In genomic region chr15:96882211-96882610, GRCm38 (mm10) we compare ENCODE assay signal across 8 mouse cellular contexts.
"Had no signal": no experiment of that assay in that cellular context is flagged by ENCODE, and none has a peak within 500 bp of the region (broad histone marks: within the 10 kb centered on the region; RNA-seq: fewer than 3 reads in every experiment).

No protein-coding gene starts in this region.

- H3K4me3 ChIP-seq: limb, embryonic 13.5 days; liver, embryonic 12.5 days; midbrain, embryonic 13.5 days had no signal

- H3K9me3 ChIP-seq: limb, embryonic 13.5 days; liver, embryonic 12.5 days; midbrain, embryonic 13.5 days had no signal

- H3K4me2 ChIP-seq: liver, embryonic 12.5 days; midbrain, embryonic 13.5 days had no signal

- H3K9ac ChIP-seq: limb, embryonic 13.5 days; liver, embryonic 12.5 days; midbrain, embryonic 13.5 days had no signal

- H3K27me3 ChIP-seq: liver, embryonic 12.5 days; midbrain, embryonic 13.5 days had no signal

- DNase-seq: kidney, adult 8-10 months; kidney, postnatal 25 days; thymus, postnatal 14 days had no signal

- H3K27ac ChIP-seq: limb, embryonic 13.5 days; liver, embryonic 12.5 days; midbrain, embryonic 13.5 days had no signal

- H3K4me1 ChIP-seq: liver, embryonic 12.5 days; midbrain, embryonic 13.5 days had no signal

- H3K36me3 ChIP-seq: limb, embryonic 13.5 days; liver, embryonic 12.5 days; midbrain, embryonic 13.5 days had no signal

- ATAC-seq: inflammation-experienced regulatory T-cells, adult 6 months; intestine, postnatal 0 days; liver, embryonic 12.5 days; midbrain, embryonic 13.5 days had no signal
